Mouse (Mus musculus) liver, postnatal 0 days (tissue): ENCODE data around the gene Pprc1. TPM values are rescaled to one million over a fixed set of nuclear protein-coding genes. Genes with fewer than 3 reads are reported as not detected.

Experiments
- ATAC-seq: fragments of 200-750 bp; cut with Nextera tagmentation; 2 replicates; pipeline ENCODE4 v1.8.0; 2017; ENCODE audit warnings: mild to moderate bottlenecking, moderate library complexity
- DNase-seq: peaks from one replicate; pipeline ENCODE4 v3.0.0-alpha.2; 2016
- H3K27ac ChIP-seq: fragments of 300-500 bp; sonication (generic); 2 replicates; pipeline ENCODE4 v1.5.1; 2014; ENCODE audit warnings: antibody characterized with exemption, moderate library complexity, mild to moderate bottlenecking, low read depth
- H3K27me3 ChIP-seq: fragments of 300-500 bp; sonication (generic); 2 replicates; pipeline ENCODE4 v1.6.1; 2014; ENCODE audit warnings: low read length, control low read depth, mixed read lengths; ENCODE audit not compliant: insufficient read depth
- H3K36me3 ChIP-seq: fragments of 300-500 bp; sonication (generic); replicated peaks from 2 replicates; pipeline ENCODE4 v1.6.1; 2014; ENCODE audit warnings: mild to moderate bottlenecking, control low read depth, low read length, moderate library complexity, mixed read lengths; ENCODE audit not compliant: insufficient read depth
- H3K4me1 ChIP-seq: fragments of 300-500 bp; sonication (generic); 2 replicates; pipeline ENCODE4 v1.6.1; 2014; ENCODE audit warnings: antibody characterized with exemption, mild to moderate bottlenecking, control low read depth; ENCODE audit not compliant: insufficient read depth
- H3K4me2 ChIP-seq: fragments of 300-500 bp; sonication (generic); 2 replicates; pipeline ENCODE4 v1.6.1; 2014; ENCODE audit warnings: low read depth, mild to moderate bottlenecking, low read length, moderate library complexity, mixed read lengths
- H3K4me3 ChIP-seq: fragments of 300-500 bp; sonication (generic); 2 replicates; pipeline ENCODE4 v1.5.1; 2014; ENCODE audit warnings: low read depth, low read length
- H3K9ac ChIP-seq: fragments of 300-500 bp; sonication (generic); replicated peaks from 2 replicates; pipeline ENCODE4 v1.6.1; 2014; ENCODE audit warnings: mild to moderate bottlenecking, moderate library complexity
- H3K9me3 ChIP-seq: fragments of 300-500 bp; sonication (generic); 2 replicates; pipeline ENCODE4 v1.6.1; 2016; ENCODE audit warnings: mild to moderate bottlenecking, control low read depth, low read length, mixed read lengths
- CTCF ChIP-seq: sonication (generic); IDR thresholded peaks from 2 replicates; pipeline ENCODE4 v1.5.1; 2016; ENCODE audit warnings: antibody characterized with exemption, low read depth
- EP300 ChIP-seq: IDR thresholded peaks from 2 replicates; pipeline ENCODE4 v1.6.1; 2016; ENCODE audit warnings: antibody characterized with exemption, low read depth, mild to moderate bottlenecking
- WGBS: fragments of 180-500 bp; shearing (Covaris S2); extraction: QIAGEN DNeasy Blood & Tissue Kit; methylation state at CpG from one replicate; pipeline ENCODE4 v1.1.7; 2014; ENCODE audit not compliant: insufficient replicate concordance; 5-methylcytosine and 5-hydroxymethylcytosine counted together
- polyA plus RNA-seq: library from polyadenylated mRNA; unstranded; fragments of >200 nt; fragmentation: Nextera tagmentation; extraction: Ambion mirVana; gene quantifications from 2 replicates; pipeline ENCODE4 v1.2.1, GENCODE M21; 2015

Gene Pprc1
- polyA plus RNA-seq, 1 experiment from 2014 or later: 7.7 TPM

DNA sequence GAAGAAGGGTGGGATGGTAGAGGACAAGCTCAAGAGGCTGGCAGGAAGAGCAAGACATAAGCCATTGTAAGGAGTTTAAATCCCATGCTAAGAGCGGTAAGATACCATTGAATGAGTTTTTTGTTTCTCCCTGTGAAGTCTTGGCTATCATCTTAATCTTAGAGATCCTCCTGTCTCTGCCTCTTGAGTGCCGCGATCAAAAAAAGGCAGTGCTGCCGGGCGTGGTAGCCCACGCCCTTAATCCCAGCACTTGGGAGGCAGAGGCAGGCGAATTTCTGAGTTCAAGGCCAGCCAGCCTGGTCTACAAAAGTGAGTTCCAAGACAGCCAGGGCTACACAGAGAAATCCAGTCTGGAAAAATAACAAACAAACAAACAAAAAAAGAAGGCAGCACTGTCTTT, 13.8 kb downstream of the Pprc1 start:
- H3K4me1 ChIP-seq: peaks cover 33% of the 10 kb centered on the region
- no peak for ATAC-seq
- H3K36me3 ChIP-seq: peaks cover 22% of the 10 kb centered on the region
- 82% methylated on average over 7 of the region's 7 CpGs for WGBS
- no peak for DNase-seq
- no peak overlapping the region for H3K9ac ChIP-seq
- peak overlapping the region; percentile 95; the same call in 1 of the 2 replicates for H3K4me2 ChIP-seq
- TF ChIP-seq CTCF (no peak), EP300 (no peak)
- H3K27ac ChIP-seq: no peak overlapping the region
- H3K4me3 ChIP-seq: no peak overlapping the region
- H3K9me3 ChIP-seq: no peaks in the 10 kb centered on the region
- H3K27me3 ChIP-seq: no peaks in the 10 kb centered on the region

DNA sequence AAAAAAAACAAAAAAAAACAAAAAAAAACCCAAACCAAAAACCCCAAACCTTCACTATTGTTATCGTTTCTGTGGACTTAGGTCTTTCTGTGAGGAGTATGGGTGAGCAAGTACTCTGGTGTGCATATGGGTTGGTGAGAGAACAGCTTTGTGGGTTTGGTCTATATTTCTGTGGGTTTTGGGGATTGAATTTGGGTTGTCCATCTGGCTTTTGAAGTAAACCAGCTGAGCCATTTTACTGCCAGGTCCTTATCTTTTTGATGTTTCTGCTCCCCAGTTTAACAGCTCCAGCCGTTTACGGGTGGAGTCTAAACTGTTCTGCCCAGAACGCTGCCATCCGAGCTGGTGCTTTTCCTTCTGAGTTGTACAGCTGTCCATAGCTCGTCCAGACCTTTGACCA, 16.2 kb downstream of the Pprc1 start:
- WGBS: 39% methylated on average over 6 of the region's 6 CpGs
- H3K27me3 ChIP-seq: no peaks in the 10 kb centered on the region
- peak overlapping the region; percentile 49 for H3K4me2 ChIP-seq
- ATAC-seq (no peak), DNase-seq (no peak)
- peaks cover 33% of the 10 kb centered on the region for H3K4me1 ChIP-seq
- TF ChIP-seq CTCF (no peak), EP300 (peak; percentile 78; the same call in 1 of the 2 replicates)
- H3K9ac ChIP-seq: 0 out of 2 replicates have a peak overlapping the region, but pooled peaks have one; percentile 6
- peak overlapping the region; percentile 66; the same call in 1 of the 2 replicates for H3K27ac ChIP-seq
- no peaks in the 10 kb centered on the region for H3K9me3 ChIP-seq
- no peak overlapping the region for H3K4me3 ChIP-seq
- H3K36me3 ChIP-seq: peaks cover 46% of the 10 kb centered on the region

DNA sequence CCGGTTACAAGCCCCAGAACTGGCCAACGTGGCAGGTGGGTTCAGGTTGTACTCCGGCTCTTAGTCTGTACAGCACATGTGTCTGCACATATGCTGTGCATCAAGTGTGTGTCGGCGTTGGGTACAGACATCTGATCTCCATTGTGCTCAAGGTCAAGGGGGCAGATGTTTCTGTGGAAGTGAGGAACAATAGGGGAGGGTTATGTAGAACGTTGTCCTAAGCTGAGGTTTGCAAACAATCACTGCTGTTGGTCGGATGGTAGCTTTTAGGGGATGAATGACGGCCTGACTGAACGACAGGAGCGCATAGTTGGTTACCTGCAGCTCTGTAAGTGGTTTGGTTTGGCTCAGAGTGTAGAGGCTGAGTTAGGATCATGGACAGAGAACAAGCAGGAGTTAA, 23.4 kb downstream of the Pprc1 start:
- Histone ChIP-seq H3K27me3 (no peaks in the 10 kb centered on the region), H3K4me1 (no peaks in the 10 kb centered on the region), H3K9ac (no peak overlapping the region), H3K9me3 (no peaks in the 10 kb centered on the region), H3K4me2 (no peak overlapping the region), H3K4me3 (no peak overlapping the region), H3K36me3 (peaks cover 90% of the 10 kb centered on the region), H3K27ac (no peak overlapping the region)
- DNase-seq (no peak), ATAC-seq (no peak)
- no peak for TF ChIP-seq CTCF
- TF ChIP-seq EP300: no peak
- 85% methylated on average over 10 of the region's 10 CpGs for WGBS

DNA sequence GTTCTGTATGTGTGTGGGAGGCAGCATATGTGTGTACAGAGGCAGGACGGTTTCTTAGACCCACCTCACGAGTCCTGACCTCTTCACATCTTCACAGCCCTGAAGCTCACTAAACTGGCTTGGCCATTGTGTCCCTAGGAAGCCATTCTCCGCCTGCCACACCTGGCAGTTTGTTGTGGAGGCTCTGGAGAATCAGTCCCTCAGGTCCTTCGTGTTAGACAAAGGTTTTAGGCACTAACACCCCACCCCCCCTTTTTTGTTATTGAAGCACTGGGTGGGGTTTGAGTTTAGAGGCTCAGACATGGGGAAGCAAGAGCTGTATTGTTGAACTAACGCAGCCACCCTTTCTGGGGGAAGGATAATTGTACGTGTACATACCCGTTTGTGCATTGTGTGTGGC, 28.6 kb downstream of the Pprc1 start:
- TF ChIP-seq EP300 (no peak), CTCF (no peak)
- peaks cover 49% of the 10 kb centered on the region for H3K36me3 ChIP-seq
- H3K4me3 ChIP-seq: no peak overlapping the region
- H3K27ac ChIP-seq: 0 out of 2 replicates have a peak overlapping the region, but pooled peaks have one; percentile 1
- no peak for DNase-seq
- no peak overlapping the region for H3K9ac ChIP-seq
- H3K4me2 ChIP-seq: no peak overlapping the region
- H3K27me3 ChIP-seq: no peaks in the 10 kb centered on the region
- 82% methylated on average over 7 of the region's 7 CpGs for WGBS
- ATAC-seq: no peak
- no peaks in the 10 kb centered on the region for H3K9me3 ChIP-seq
- H3K4me1 ChIP-seq: peaks cover 17% of the 10 kb centered on the region

DNA sequence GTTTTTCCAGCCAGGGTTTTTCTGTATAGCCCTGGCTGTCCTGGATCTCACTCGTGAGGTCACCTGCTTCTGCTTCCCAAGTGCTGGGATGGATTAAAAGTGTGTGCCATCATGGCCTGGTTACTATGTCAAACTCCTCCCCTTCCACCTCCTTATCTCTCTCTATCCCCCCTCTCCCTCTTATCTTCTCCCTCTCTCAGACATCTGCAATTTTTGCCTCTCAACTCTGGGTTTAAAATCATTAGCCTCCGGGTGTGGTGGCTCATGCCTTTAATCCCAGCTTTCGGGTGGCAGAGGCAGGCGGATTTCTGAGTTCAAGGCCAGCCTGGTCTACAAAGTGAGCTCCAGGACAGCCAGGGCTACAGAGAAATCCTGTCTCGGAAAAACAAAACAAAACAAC, 29.6 kb downstream of the Pprc1 start:
- Histone ChIP-seq H3K36me3 (peaks cover 48% of the 10 kb centered on the region), H3K9me3 (no peaks in the 10 kb centered on the region), H3K27me3 (no peaks in the 10 kb centered on the region), H3K9ac (no peak overlapping the region), H3K4me3 (no peak overlapping the region), H3K27ac (peak overlapping the region; percentile 40; the same call in 1 of the 2 replicates), H3K4me2 (no peak overlapping the region), H3K4me1 (peaks cover 17% of the 10 kb centered on the region)
- WGBS: 66% methylated on average over 5 of the region's 5 CpGs
- TF ChIP-seq CTCF: no peak
- 0 out of 2 replicates have a peak, but pooled peaks have one; percentile 23 for TF ChIP-seq EP300
- no peak for ATAC-seq
- DNase-seq: no peak

DNA sequence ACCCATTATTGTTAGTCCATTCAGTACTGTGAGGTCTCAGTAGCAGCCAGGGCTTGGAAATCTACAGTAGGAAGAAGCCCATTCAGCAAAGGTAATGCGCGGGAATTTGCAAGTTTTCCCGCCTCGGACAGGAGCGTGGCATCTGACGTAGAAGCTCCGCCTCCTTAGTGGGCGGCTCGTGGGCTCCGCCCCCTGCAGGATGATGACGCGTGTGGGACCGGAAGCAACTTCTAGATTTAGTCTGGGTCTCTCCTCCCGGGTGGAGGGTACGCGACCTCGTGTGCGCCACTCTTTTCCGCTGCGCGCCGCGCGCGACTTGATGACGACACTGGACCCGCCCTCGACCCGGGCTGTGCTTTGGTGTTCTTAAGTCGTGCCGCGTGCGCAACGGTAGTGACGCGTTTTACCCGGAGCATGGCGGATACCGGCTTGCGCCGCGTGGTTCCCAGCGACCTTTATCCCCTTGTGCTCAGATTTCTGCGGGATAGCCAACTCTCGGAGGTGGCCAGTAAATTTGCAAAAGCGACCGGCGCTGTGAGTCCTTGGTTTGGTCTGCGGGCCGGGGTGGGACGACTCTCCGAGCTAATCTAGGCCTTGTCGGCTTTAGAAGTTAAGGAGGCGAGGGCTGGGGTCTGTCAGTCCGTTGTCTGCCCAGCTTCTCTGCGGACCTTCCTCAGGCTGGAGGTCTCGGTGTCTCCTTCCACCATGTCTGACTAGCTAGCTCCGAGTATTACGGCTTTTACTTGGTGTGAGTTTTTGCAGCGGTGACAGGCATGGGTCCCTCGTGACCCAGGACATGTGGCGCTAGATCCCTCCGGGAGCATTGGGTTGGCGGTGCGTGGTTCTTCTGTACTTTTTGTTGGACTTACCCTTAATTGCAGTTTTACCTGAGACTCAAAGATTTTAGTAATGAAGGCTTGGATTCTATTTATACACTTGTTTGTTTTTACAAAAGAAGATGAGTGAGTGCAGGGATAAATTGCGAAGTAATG, 31.2 kb downstream of the Pprc1 start, which contains the start of gene Nolc1:
Gene Nolc1 (plus strand): TSS at position 248 of the 992 bp plus-strand sequence.
- DNase-seq (peak; percentile 98), ATAC-seq (peak; percentile 98)
- H3K9me3 ChIP-seq: no peaks in the 10 kb centered on the region
- H3K4me3 ChIP-seq: peak within 1 kb of the TSS; percentile 80
- WGBS: under 1% methylated on average over 66 of the region's 66 CpGs
- peak within 1 kb of the TSS; percentile 89 for H3K4me2 ChIP-seq
- H3K4me1 ChIP-seq: peaks cover 17% of the 10 kb centered on the region
- peak within 1 kb of the TSS; percentile 81 for H3K9ac ChIP-seq
- 0 out of 2 replicates have a peak, but pooled peaks have one; percentile 14 for TF ChIP-seq CTCF
- peak; percentile 54; the same call in 1 of the 2 replicates for TF ChIP-seq EP300
- peaks cover 50% of the 10 kb centered on the region for H3K36me3 ChIP-seq
- H3K27me3 ChIP-seq: no peaks in the 10 kb centered on the region
- H3K27ac ChIP-seq: peak within 1 kb of the TSS; percentile 82
